Mouse (Mus musculus): ENCODE data around the gene Methig1. TPM values are rescaled to one million over a fixed set of nuclear protein-coding genes. Genes with fewer than 3 reads are reported as not detected.

Methig1 gene
- polyA plus RNA-seq, 1 experiment from 2014 or later: not detected

DNA sequence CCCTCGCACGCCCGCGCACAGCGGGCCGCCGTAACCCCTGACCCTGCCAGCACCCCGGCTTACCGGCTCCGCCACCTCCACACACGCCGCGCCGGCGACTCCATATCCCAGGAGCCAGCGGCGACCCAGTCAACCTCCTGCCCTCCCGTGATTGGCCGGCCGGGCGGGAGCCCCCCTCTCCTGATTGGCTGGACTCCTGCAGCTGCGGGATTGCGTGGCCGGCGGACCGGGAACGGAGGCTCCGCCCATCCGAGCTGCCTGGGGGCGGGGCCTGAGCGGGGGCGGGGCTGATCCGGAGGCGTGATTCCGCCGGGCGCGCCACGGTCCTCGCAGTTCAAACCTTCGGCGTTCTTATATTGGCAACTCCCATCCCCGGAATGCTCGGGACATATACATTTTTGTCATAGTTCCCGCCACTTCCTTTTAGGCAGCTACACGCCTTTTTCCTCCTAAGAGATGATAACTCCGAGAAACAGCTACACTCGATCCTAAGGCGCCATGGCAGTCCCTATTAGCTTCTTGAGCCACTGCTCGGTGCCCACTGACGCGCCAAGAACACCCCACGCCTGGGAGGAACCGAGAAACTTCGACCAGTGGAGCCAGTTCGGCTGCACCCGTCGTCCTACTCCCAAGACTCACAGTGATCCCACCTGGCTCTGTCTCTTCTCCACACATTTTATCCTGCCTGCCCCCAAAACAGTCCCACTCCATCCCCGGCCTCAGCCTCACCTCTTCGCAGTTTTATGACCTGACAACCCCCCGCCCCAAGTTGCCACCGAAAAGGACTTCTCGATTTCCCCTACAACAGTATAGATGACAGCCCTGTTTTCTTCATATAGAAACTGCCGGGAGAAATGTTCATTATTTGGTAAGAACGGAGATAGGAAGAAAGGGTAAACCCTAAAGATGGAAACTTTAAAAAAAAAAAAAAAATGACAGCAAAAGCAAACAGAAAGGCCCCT is 70.2 kb downstream of the Methig1 start:
- peak overlapping the region; percentile 95 for H3K4me2 ChIP-seq (replicated peaks; ENCODE audit: low read depth, low read length)
- no peaks in the 10 kb centered on the region for H3K36me3 ChIP-seq (ENCODE audit: insufficient read depth, low read length)
- no peaks in the 10 kb centered on the region for H3K27me3 ChIP-seq (replicated peaks; ENCODE audit: insufficient read depth, low read length)
- peaks cover 10% of the 10 kb centered on the region; the same call in 1 of the 2 replicates for H3K4me1 ChIP-seq (ENCODE audit: insufficient read depth, low read depth, low read length)
- H3K4me3 ChIP-seq (ENCODE audit: low read depth, low read length): peak overlapping the region; percentile 72
- WGBS: under 1% methylated on average over 52 of the region's 65 CpGs
- H3K9ac ChIP-seq (replicated peaks; ENCODE audit: low read depth): peak overlapping the region; percentile 78
- DNase-seq (ENCODE audit: low spot score) (peak; percentile 98), ATAC-seq (peak; percentile 98)
- no peaks in the 10 kb centered on the region for H3K9me3 ChIP-seq (ENCODE audit: low read length)
- peak overlapping the region; percentile 76 for H3K27ac ChIP-seq (ENCODE audit: low read length)
- no peak for TF ChIP-seq CTCF (IDR thresholded peaks at IDR 0.05)
- TF ChIP-seq EP300 (IDR thresholded peaks at IDR 0.05): no peak; the same call in 1 of the 2 replicates

DNA sequence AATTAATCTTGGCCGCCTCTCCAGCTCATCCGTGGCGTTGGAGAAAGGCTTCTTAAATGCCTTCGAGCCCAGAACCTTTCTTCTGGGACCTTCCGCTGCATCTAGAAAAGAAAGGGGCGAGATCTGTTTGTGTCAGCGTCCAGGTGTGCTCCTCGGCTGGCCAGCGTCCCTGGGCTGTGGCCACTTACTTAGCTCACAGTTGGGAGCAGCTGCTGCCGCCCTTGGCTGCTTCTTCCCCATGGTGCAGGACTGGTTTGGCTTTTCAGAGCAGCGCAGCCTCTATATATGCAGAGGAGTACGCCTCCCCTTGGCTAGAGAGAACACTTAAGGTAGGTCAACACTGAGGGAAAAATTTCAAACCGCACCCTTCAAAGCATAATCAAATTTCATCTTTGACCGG is 71.0 kb downstream of the Methig1 start:
- peak; percentile 83 for DNase-seq (ENCODE audit: low spot score)
- WGBS: 3% methylated on average over 14 of the region's 14 CpGs
- Histone ChIP-seq H3K4me3 (ENCODE audit: low read depth, low read length) (peak overlapping the region; percentile 72), H3K9ac (replicated peaks; ENCODE audit: low read depth) (0 out of 2 replicates have a peak overlapping the region, but pooled peaks have one; percentile 16), H3K27me3 (replicated peaks; ENCODE audit: insufficient read depth, low read length) (no peaks in the 10 kb centered on the region), H3K27ac (ENCODE audit: low read length) (peak overlapping the region; percentile 76), H3K36me3 (ENCODE audit: insufficient read depth, low read length) (no peaks in the 10 kb centered on the region), H3K4me1 (ENCODE audit: insufficient read depth, low read depth, low read length) (peaks cover 10% of the 10 kb centered on the region; the same call in 1 of the 2 replicates), H3K9me3 (ENCODE audit: low read length) (no peaks in the 10 kb centered on the region), H3K4me2 (replicated peaks; ENCODE audit: low read depth, low read length) (peak overlapping the region; percentile 95)
- peak; percentile 64 for ATAC-seq
- TF ChIP-seq EP300 (IDR thresholded peaks at IDR 0.05) (no peak; the same call in 1 of the 2 replicates), CTCF (IDR thresholded peaks at IDR 0.05) (peak; percentile 31; the same call in 1 of the 2 replicates)

DNA sequence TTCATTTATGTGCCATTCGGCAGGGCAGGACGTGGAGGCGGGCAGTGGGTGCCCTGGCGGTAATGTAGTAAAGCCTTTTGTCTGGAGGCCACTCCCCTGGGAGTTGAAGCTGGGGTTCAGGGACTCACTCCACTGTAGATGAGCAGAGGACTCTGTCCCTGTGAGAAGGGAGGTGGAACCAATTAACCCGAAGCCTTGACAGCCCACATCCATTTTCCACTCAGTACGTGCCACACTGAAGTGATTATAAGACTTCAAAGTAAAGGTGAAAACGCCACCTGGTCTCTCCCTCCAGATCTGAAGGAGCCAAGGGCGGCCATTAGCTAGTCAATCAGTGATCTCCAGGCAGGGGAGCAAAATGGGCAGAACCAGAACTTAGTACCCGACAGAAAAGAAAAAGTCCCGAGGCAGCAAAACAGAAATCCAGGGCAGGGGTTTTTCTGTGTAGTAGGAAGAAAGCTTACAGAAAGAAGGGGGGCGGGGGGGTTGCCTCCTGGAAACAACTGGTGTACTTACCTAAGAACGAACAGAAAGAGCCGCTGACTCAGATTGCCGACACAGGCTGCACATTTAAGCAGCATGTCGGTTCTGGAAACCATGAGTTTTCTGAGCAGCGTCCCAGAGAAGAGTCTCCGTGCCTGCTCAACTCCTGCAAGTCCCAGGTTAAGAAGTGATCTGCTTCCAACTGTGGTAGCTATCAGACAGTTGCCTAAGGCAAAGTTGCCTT is 71.6 kb downstream of the Methig1 start, which contains the start of gene Slc11a2:
TSS of gene Slc11a2 (minus strand) at position 677 of the 727 bp plus-strand sequence.
- H3K27me3 ChIP-seq (replicated peaks; ENCODE audit: insufficient read depth, low read length): no peaks in the 10 kb centered on the region
- TF ChIP-seq EP300 (IDR thresholded peaks at IDR 0.05) (no peak), CTCF (IDR thresholded peaks at IDR 0.05) (no peak)
- H3K9ac ChIP-seq (replicated peaks; ENCODE audit: low read depth): 0 out of 2 replicates have a peak within 1 kb of the TSS, but pooled peaks have one; percentile 16
- 22% methylated on average over 17 of the region's 17 CpGs for WGBS
- peak within 1 kb of the TSS; percentile 95 for H3K4me2 ChIP-seq (replicated peaks; ENCODE audit: low read depth, low read length)
- no peaks in the 10 kb centered on the region for H3K9me3 ChIP-seq (ENCODE audit: low read length)
- ATAC-seq (0 out of 2 replicates have a peak, but pooled peaks have one; percentile 20), DNase-seq (ENCODE audit: low spot score) (no peak)
- peaks cover 10% of the 10 kb centered on the region; the same call in 1 of the 2 replicates for H3K4me1 ChIP-seq (ENCODE audit: insufficient read depth, low read depth, low read length)
- peak within 1 kb of the TSS; percentile 72 for H3K4me3 ChIP-seq (ENCODE audit: low read depth, low read length)
- no peaks in the 10 kb centered on the region for H3K36me3 ChIP-seq (ENCODE audit: insufficient read depth, low read length)
- peak within 1 kb of the TSS; percentile 76 for H3K27ac ChIP-seq (ENCODE audit: low read length)

DNA sequence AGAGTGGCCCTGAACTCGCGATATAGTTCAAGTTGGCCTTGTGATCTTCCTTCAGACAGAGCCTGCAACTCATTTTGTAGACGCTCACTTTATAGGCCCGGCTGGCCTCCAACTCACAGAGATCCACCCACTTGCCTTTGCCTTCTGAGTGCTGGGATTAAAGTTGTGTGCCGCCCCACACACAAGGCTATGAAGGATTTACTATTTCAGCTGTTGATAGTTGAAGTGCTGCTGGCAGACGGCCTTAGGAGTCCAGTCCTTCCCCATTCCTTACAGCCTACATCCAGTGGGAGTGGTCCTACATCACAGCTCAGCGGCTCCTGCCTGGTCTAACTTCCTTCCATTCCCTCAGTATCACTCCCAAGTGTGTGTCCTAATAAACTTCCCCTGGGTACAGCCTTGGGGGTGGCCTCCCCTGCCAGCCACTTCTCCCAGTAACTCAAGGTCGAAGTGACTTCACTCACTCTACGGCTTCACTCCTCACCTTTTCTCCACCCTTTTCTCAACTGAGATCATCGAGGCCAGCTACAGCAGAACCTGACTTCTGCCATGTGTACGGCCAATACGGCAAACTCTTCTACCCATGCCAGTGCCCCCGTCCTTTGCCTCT is 75.5 kb downstream of the Methig1 start:
- TF ChIP-seq CTCF (IDR thresholded peaks at IDR 0.05): no peak
- TF ChIP-seq EP300 (IDR thresholded peaks at IDR 0.05): no peak
- ATAC-seq: peak; percentile 55
- DNase-seq (ENCODE audit: low spot score): peak; percentile 68

DNA sequence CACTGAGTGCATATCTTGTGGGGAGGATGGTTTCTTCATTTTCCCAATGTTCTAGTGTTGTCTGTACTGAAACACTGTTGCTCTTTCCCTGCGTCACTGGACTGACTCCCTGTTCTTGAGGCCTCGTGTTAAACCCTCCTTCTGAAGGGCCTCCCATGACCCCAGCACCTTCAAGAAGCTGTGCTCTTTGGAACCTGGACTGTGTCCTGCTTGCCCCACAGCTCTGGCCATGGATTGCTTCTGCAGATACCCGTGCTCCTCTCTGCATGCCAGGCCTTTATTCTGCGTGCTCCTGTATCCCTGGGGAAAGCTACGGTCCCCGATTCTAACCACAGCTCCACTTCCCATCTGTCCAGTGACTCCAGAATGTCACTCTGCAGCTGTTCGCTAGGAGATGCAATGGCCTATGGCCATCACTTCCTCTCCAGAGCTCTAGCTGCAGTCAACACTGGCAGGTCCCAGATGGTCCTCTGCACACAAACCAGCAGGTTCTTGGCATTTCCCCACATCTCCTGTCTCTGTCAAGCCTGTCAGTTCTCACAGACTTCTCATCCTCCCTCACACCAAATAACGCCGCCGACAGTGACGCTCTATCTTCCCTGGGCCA is 77.1 kb downstream of the Methig1 start:
- H3K4me1 ChIP-seq (ENCODE audit: insufficient read depth, low read depth, low read length): no peaks in the 10 kb centered on the region
- no peak for ATAC-seq
- H3K4me2 ChIP-seq (replicated peaks; ENCODE audit: low read depth, low read length): no peak overlapping the region
- DNase-seq (ENCODE audit: low spot score): no peak
- TF ChIP-seq CTCF (IDR thresholded peaks at IDR 0.05) (no peak), EP300 (IDR thresholded peaks at IDR 0.05) (no peak)
- H3K9me3 ChIP-seq (ENCODE audit: low read length): no peaks in the 10 kb centered on the region
- H3K27me3 ChIP-seq (replicated peaks; ENCODE audit: insufficient read depth, low read length): no peaks in the 10 kb centered on the region
- 63% methylated on average over 11 of the region's 11 CpGs for WGBS
- H3K36me3 ChIP-seq (ENCODE audit: insufficient read depth, low read length): no peaks in the 10 kb centered on the region
- no peak overlapping the region for H3K27ac ChIP-seq (ENCODE audit: low read length)
- no peak overlapping the region for H3K4me3 ChIP-seq (ENCODE audit: low read depth, low read length)
- no peak overlapping the region for H3K9ac ChIP-seq (replicated peaks; ENCODE audit: low read depth)

More for the DNA sequence above, 75.5 kb downstream of the Methig1 start:
- Histone ChIP-seq H3K4me3 (ENCODE audit: low read depth, low read length) (no peak overlapping the region), H3K9me3 (ENCODE audit: low read length) (no peaks in the 10 kb centered on the region), H3K9ac (replicated peaks; ENCODE audit: low read depth) (no peak overlapping the region), H3K27me3 (replicated peaks; ENCODE audit: insufficient read depth, low read length) (no peaks in the 10 kb centered on the region), H3K36me3 (ENCODE audit: insufficient read depth, low read length) (no peaks in the 10 kb centered on the region), H3K4me1 (ENCODE audit: insufficient read depth, low read depth, low read length) (peaks cover 1% of the 10 kb centered on the region; the same call in 1 of the 2 replicates), H3K4me2 (replicated peaks; ENCODE audit: low read depth, low read length) (no peak overlapping the region), H3K27ac (ENCODE audit: low read length) (no peak overlapping the region)
- WGBS: 65% methylated on average over 13 of the region's 13 CpGs
